Mouse (Mus musculus): ENCODE results near the gene Thbs1.

DNA sequence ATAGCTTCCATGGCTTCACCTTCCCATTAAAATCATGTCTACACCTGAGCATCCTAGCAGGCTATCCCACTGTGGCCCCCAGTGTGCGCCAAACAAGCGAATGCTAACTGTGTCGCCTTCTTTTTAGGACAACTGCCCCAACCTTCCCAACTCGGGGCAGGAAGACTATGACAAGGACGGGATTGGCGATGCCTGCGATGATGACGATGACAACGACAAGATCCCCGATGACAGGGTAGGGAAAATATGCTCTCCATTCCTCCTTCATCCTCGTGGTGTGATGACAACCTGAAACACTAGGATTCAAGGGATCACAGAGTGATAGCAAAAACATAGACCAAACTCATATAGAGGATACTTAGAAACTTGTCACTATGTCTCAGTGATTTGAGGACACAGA lies 8.4 kb downstream of the Thbs1 start:
- TF ChIP-seq POLR2A (IDR thresholded peaks at IDR 0.05; ENCODE audit: borderline replicate concordance, insufficient read depth, low read length): no peak
- TF ChIP-seq CTCF (IDR thresholded peaks at IDR 0.05; ENCODE audit: borderline replicate concordance, insufficient read depth, low read depth, low read length): no peak

Data from cerebellum, adult 2 months (tissue).